Mouse (Mus musculus): ENCODE results near the gene Aldh1l1.

GRCm38 (mm10) chr6:90649279-90649678, 163.1 kb downstream of the Aldh1l1 start:
- TF ChIP-seq POLR2A (IDR thresholded peaks at IDR 0.05; ENCODE audit: insufficient read depth, low read length) (no peak), CTCF (IDR thresholded peaks at IDR 0.05; ENCODE audit: low read depth, low read length) (no peak), EP300 (IDR thresholded peaks at IDR 0.05; ENCODE audit: insufficient read depth, low read depth, low read length) (no peak)
